Mouse (Mus musculus) liver, adult 2 months (tissue): ENCODE measurements around the gene Myo5a.

Experiments
- CTCF ChIP-seq: fragments of 200-500 bp; IDR thresholded peaks from 2 replicates; pipeline ENCODE4 v1.5.1; 2011; ENCODE audit warnings: low read depth, low read length, control low read depth
- POLR2A ChIP-seq: fragments of 200-500 bp; IDR thresholded peaks from 2 replicates; pipeline ENCODE4 v1.6.1; 2011; ENCODE audit warnings: low read length, control low read depth; ENCODE audit not compliant: insufficient read depth; ENCODE audit errors: extremely low read depth

DNA sequence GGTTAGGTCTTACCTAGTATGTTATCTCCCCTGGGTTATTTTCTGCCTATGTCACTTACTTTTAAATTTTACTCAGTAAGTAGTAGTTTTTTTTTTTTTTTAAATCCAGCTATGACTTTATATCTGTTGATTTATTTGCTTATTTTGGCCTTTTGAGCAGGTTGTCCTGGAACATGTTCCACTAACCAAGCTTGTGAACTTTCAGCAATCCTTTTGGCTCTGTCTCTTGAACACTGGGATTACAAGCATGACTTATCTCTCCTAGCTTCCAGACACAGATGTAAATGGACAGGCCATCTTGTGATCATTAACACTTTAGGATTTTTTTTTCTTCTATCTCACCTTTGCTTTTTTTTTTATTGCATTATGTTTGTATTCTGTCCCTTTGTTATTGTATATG, 23.7 kb upstream of the Myo5a start:
- TF ChIP-seq CTCF = no peak
- no peak for TF ChIP-seq POLR2A
